Mouse (Mus musculus) midbrain, embryonic 13.5 days (tissue): ENCODE measurements around the gene Cd163l1. TPM values are rescaled to one million over a fixed set of nuclear protein-coding genes. Genes with fewer than 3 reads are reported as not detected.

ENCODE experiments used
- ATAC-seq: fragments of 200-750 bp; cut with Nextera tagmentation; 2 replicates; pipeline ENCODE4 v1.8.0; 2017; ENCODE audit warnings: mild to moderate bottlenecking, moderate TSS enrichment, moderate library complexity
- H3K27ac ChIP-seq: fragments of 300-500 bp; sonication (generic); 2 replicates; pipeline ENCODE4 v1.5.1; 2015; ENCODE audit warnings: inconsistent platforms, mild to moderate bottlenecking, moderate library complexity
- H3K27me3 ChIP-seq: fragments of 300-500 bp; sonication (generic); 2 replicates; pipeline ENCODE4 v1.6.1; 2015; ENCODE audit warnings: mild to moderate bottlenecking, inconsistent platforms
- H3K36me3 ChIP-seq: fragments of 300-500 bp; sonication (generic); 2 replicates; pipeline ENCODE4 v1.6.1; 2015; ENCODE audit warnings: mild to moderate bottlenecking, inconsistent platforms
- H3K4me1 ChIP-seq: fragments of 300-500 bp; sonication (generic); replicated peaks from 2 replicates; pipeline ENCODE4 v1.6.1; 2015; ENCODE audit warnings: inconsistent platforms
- H3K4me2 ChIP-seq: fragments of 300-500 bp; sonication (generic); replicated peaks from 2 replicates; pipeline ENCODE4 v1.6.1; 2015; ENCODE audit warnings: moderate library complexity, mild to moderate bottlenecking, inconsistent platforms
- H3K4me3 ChIP-seq: fragments of 300-500 bp; sonication (generic); replicated peaks from 2 replicates; pipeline ENCODE4 v1.5.1; 2015; ENCODE audit warnings: mild to moderate bottlenecking, inconsistent platforms
- H3K9ac ChIP-seq: fragments of 300-500 bp; sonication (generic); replicated peaks from 2 replicates; pipeline ENCODE4 v1.6.1; 2015; ENCODE audit warnings: mild to moderate bottlenecking, inconsistent platforms
- H3K9me3 ChIP-seq: fragments of 300-500 bp; sonication (generic); 2 replicates; pipeline ENCODE4 v1.6.1; 2016; ENCODE audit warnings: mild to moderate bottlenecking, inconsistent platforms
- WGBS: fragments of 180-500 bp; shearing (Covaris S2); methylation state at CpG from one replicate; pipeline ENCODE4 v1.1.7; 2015; 5-methylcytosine and 5-hydroxymethylcytosine counted together
- polyA plus RNA-seq: library from polyadenylated mRNA; unstranded; fragments of >200 nt; fragmentation: Nextera tagmentation; extraction: Ambion mirVana; gene quantifications from 2 replicates; pipeline ENCODE4 v1.2.1, GENCODE M21; 2015

Gene Cd163l1
- polyA plus RNA-seq, 1 experiment from 2014 or later, result not detected

DNA sequence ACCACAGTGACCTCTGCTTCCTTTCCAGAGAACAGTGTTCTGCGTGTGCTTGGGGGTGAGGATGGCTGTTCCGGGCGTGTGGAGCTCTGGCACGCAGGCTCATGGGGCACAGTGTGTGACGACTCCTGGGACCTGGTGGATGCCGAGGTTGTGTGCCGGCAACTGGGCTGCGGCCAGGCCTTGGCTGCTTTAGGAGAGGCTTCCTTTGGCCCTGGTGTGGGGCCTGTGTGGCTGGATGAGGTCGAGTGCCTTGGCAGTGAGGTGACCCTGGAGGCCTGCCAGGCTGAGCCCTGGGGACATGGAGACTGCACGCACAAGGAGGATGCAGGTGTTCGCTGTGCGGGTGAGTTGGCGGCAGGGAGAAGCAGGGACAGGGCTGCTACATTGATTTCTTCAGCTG is 10.4 kb downstream of the Cd163l1 start:
- ATAC-seq, result no peak
- H3K9ac ChIP-seq, result no peak overlapping the region
- no peak overlapping the region for H3K4me3 ChIP-seq
- no peaks in the 10 kb centered on the region for H3K36me3 ChIP-seq
- H3K4me1 ChIP-seq, result no peaks in the 10 kb centered on the region
- no peaks in the 10 kb centered on the region for H3K9me3 ChIP-seq
- 88% methylated on average over 13 of the region's 13 CpGs for WGBS
- H3K27ac ChIP-seq, result no peak overlapping the region
- H3K27me3 ChIP-seq, result no peaks in the 10 kb centered on the region
- no peak overlapping the region for H3K4me2 ChIP-seq

DNA sequence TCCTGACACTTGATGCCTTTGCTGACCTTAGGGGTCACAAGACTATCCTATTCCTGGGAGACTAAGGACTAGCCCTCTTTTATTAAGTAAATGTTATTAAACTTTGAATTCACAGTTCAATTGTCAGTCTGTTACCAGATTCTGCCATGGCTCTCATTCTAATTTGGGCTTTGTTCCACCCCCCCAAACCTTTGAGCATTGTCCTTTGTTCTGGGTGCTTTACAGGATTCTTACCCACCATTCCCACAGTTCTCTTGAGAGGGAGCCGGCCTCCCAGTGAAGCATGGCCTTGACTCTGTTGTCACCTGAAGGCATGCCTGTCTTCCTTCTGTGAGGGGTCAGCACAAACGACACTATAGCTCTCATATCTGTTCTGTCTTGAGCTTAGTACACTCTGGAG is 13.0 kb downstream of the Cd163l1 start:
- H3K9me3 ChIP-seq, result no peaks in the 10 kb centered on the region
- no peaks in the 10 kb centered on the region for H3K27me3 ChIP-seq
- no peak overlapping the region for H3K4me2 ChIP-seq
- H3K9ac ChIP-seq, result no peak overlapping the region
- H3K4me3 ChIP-seq, result no peak overlapping the region
- 70% methylated on average over 2 of the region's 2 CpGs for WGBS
- no peak overlapping the region for H3K27ac ChIP-seq
- ATAC-seq, result no peak
- no peaks in the 10 kb centered on the region for H3K4me1 ChIP-seq
- no peaks in the 10 kb centered on the region for H3K36me3 ChIP-seq

DNA sequence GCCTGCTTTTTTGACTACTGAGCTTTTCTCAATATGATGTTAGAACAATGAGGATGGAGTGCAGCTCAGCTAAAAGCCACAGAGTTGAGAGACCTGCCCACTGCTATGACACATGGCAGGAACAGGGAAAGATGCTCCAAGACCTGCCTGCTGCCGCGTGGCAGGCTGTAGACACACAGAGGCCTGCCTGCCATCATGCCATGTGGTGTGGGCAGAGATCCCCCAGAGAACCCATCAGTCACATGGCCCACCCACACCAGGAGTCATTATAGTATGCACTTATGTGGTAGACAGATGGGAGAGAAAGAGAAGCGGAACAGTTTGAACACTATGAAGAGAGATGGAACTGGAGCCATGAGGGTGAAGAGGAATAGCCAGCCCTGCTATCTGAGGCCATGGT is 15.6 kb downstream of the Cd163l1 start:
- ATAC-seq, result no peak

DNA sequence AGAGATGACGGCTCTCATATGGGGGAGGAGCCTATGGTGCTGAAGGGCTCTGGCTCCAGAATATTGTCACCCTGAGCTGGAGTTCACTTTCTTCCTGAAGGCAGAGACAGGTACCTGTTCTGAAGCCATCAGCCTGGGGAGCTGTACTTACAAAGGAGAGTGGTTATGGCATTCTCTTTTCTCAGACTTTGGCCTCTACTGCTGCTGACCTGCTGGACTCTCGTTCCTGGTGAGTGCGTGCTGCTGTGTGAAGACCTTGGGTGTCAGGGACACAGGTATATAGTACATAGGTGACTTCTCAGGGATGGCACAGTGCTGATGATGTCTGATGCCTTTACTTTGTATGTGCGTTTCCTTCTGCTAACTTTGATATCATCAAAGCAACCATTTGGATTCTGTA is 29.1 kb downstream of the Cd163l1 start, which contains the start of gene 5830411N06Rik:
TSS of gene 5830411N06Rik (plus strand) at position 69 of the 400 bp plus-strand sequence.
- Histone ChIP-seq H3K27me3 (no peaks in the 10 kb centered on the region), H3K4me1 (no peaks in the 10 kb centered on the region), H3K4me2 (no peak within 1 kb of the TSS), H3K36me3 (no peaks in the 10 kb centered on the region), H3K4me3 (no peak within 1 kb of the TSS), H3K27ac (no peak within 1 kb of the TSS), H3K9ac (no peak within 1 kb of the TSS), H3K9me3 (no peaks in the 10 kb centered on the region)
- 84% methylated on average over 4 of the region's 4 CpGs for WGBS
- ATAC-seq, result no peak

More for the DNA sequence above, 15.6 kb downstream of the Cd163l1 start:
- Histone ChIP-seq H3K36me3 (no peaks in the 10 kb centered on the region), H3K4me1 (no peaks in the 10 kb centered on the region), H3K9ac (no peak overlapping the region), H3K4me2 (no peak overlapping the region), H3K9me3 (no peaks in the 10 kb centered on the region), H3K4me3 (no peak overlapping the region), H3K27ac (no peak overlapping the region), H3K27me3 (no peaks in the 10 kb centered on the region)
- 100% methylated on average over 3 of the region's 3 CpGs for WGBS

DNA sequence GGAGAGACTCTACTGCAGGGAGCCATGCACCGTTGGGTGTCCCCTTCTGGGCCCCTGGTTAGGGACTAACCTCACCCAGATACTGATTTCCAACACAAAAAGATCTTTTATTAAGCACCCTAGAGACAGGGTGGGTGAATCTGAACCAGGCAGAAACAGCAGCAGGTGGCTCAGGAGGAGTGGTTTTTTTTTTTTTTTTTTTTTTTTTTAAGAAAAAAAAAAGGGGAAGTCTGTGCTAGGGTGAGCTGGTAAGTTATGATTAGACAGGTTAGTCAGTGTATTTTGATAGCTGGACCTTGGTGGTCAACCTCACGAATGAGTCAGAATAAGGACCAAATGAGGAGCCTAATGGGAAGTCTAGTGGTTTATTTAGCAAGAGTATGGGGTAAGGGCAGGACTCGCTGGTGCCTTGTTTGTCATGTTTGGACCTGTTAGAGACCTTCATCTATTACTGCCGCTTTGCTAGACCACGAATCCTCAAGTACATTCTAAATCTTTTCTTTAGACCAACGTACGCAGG is 35.8 kb downstream of the Cd163l1 start:
- WGBS, result 86% methylated on average over 7 of the region's 7 CpGs
- Histone ChIP-seq H3K4me2 (no peak overlapping the region), H3K9ac (no peak overlapping the region), H3K9me3 (no peaks in the 10 kb centered on the region), H3K27me3 (no peaks in the 10 kb centered on the region), H3K36me3 (no peaks in the 10 kb centered on the region), H3K4me1 (no peaks in the 10 kb centered on the region), H3K27ac (no peak overlapping the region), H3K4me3 (no peak overlapping the region)
- no peak for ATAC-seq

Other genes with a start within 250 kb of the Cd163l1 start
- gene 6430531B16Rik, start 239.5 kb upstream of the Cd163l1 start, polyA plus RNA-seq, result 0.75 and 0.96 TPM in 2 replicates
- gene Adam8, start 225.7 kb upstream of the Cd163l1 start, polyA plus RNA-seq, result 3.8 and 4.0 TPM in 2 replicates
- gene Zfp511, start 181.9 kb upstream of the Cd163l1 start, polyA plus RNA-seq, result 49.6 and 50.7 TPM in 2 replicates
- 61.1 and 62.9 TPM in 2 replicates for gene Tubgcp2, start 181.6 kb upstream of the Cd163l1 start, polyA plus RNA-seq
- gene Msx3, start 169.2 kb upstream of the Cd163l1 start, polyA plus RNA-seq, result 3.6 and 4.4 TPM in 2 replicates
- 88.6 and 92.6 TPM in 2 replicates for gene Caly, start 135.7 kb upstream of the Cd163l1 start, polyA plus RNA-seq
- gene Prap1, start 124.9 kb upstream of the Cd163l1 start, polyA plus RNA-seq, result 0.46 TPM in 1 of 2 replicates, not detected in the other
- 19.9 and 20.1 TPM in 2 replicates for gene Fuom, start 115.8 kb upstream of the Cd163l1 start, polyA plus RNA-seq
- 7.2 and 7.6 TPM in 2 replicates for gene Paox, start 102.5 kb upstream of the Cd163l1 start, polyA plus RNA-seq
- gene Echs1, start 101.8 kb upstream of the Cd163l1 start, polyA plus RNA-seq, result 132 and 133 TPM in 2 replicates
- gene Mtg1, start 80.7 kb upstream of the Cd163l1 start, polyA plus RNA-seq, result 29.2 and 32.8 TPM in 2 replicates
- gene Sprn, start 63.4 kb upstream of the Cd163l1 start, polyA plus RNA-seq, result 7.8 and 8.1 TPM in 2 replicates
- not detected in 2 replicates for gene Olfr522, start 53.5 kb upstream of the Cd163l1 start, polyA plus RNA-seq
- gene Olfr523, start 45.0 kb upstream of the Cd163l1 start, polyA plus RNA-seq, result not detected in 2 replicates
- gene Olfr524, start 12.3 kb upstream of the Cd163l1 start, polyA plus RNA-seq, result not detected in 2 replicates
- gene 5830411N06Rik, start 29.0 kb downstream of the Cd163l1 start, polyA plus RNA-seq, result not detected in 2 replicates
- gene Olfr525, start 102.6 kb downstream of the Cd163l1 start, polyA plus RNA-seq, result not detected in 2 replicates
- gene Olfr527, start 115.8 kb downstream of the Cd163l1 start, polyA plus RNA-seq, result not detected in 2 replicates
- gene Olfr60, start 143.4 kb downstream of the Cd163l1 start, polyA plus RNA-seq, result not detected in 2 replicates
- not detected in 2 replicates for gene Olfr530, start 158.1 kb downstream of the Cd163l1 start, polyA plus RNA-seq
- not detected in 2 replicates for gene Olfr531, start 184.7 kb downstream of the Cd163l1 start, polyA plus RNA-seq
- gene Olfr532, start 203.4 kb downstream of the Cd163l1 start, polyA plus RNA-seq, result not detected in 2 replicates
- gene Olfr533, start 245.1 kb downstream of the Cd163l1 start, polyA plus RNA-seq, result not detected in 2 replicates